Mouse (Mus musculus) 416B (cell line): Measurements from ENCODE around the gene Myo6.

Source experiments
- DNase-seq: peaks from one replicate; pipeline ENCODE4 v3.0.0; 2011; ENCODE audit warnings: low read depth

Gene Myo6

GRCm38 (mm10) chr9:80181692-80182091 is 16.9 kb downstream of the Myo6 start:
- DNase-seq: no peak

- no peak for DNase-seq
These were observed 19.3 kb downstream of the Myo6 start for GRCm38 (mm10) chr9:80184138-80184537.

DNA sequence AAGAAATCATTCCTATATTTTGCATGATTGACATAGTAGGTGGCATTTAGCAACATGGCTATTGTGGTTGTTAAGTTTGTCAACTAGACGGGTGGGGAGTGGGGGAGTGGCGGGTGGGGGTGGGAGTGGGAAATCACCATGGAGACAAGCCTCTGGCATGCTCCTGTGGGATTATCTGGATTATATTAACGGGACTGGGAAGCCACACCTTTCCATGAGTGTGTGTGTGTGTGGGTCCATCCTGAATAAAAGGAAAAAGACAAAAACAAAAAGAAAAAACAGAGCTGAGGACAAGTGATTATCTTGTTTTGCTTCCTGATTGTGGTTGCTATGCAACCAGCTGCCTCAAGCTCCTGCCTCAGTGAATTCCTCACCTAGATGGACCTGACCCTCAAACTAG is 20.9 kb downstream of the Myo6 start:
- no peak for DNase-seq

GRCm38 (mm10) chr9:80186693-80187092 is 21.9 kb downstream of the Myo6 start:
- no peak for DNase-seq

GRCm38 (mm10) chr9:80188324-80188893 is 23.6 kb downstream of the Myo6 start:
- no peak for DNase-seq

GRCm38 (mm10) chr9:80191240-80191639 is 26.4 kb downstream of the Myo6 start:
- no peak for DNase-seq

GRCm38 (mm10) chr9:80192324-80192723 is 27.5 kb downstream of the Myo6 start:
- no peak for DNase-seq

- no peak for DNase-seq
These were observed 29.6 kb downstream of the Myo6 start for GRCm38 (mm10) chr9:80194446-80194845.

- DNase-seq: no peak
These were observed 31.3 kb downstream of the Myo6 start for GRCm38 (mm10) chr9:80196161-80196560.

GRCm38 (mm10) chr9:80197233-80197632 is 32.4 kb downstream of the Myo6 start:
- no peak for DNase-seq

GRCm38 (mm10) chr9:80200855-80201254 is 36.0 kb downstream of the Myo6 start:
- no peak for DNase-seq

- DNase-seq: no peak
These were observed 37.7 kb downstream of the Myo6 start for GRCm38 (mm10) chr9:80202374-80203060.

DNA sequence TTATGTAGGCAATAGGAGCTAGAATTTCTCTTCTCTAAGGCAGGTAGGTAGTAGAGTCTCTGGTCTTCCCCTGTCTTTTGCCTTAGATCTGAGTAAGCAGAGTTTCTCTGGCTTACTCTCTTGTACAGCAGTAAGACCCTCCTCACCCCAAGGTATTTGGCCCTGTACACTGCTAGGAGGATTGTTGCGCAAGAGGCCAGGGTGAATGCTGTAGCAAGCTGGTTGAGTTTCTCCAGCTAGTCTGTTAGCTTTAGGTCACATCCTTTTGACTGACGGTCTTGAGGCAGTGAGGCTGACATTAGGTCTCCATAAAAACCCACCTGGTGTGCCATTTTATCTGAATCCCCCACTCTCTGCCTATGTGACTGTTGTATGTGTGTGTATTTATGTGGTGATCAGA is 43.9 kb downstream of the Myo6 start:
- peak; percentile 24 for DNase-seq

- no peak for DNase-seq
These were observed 44.6 kb downstream of the Myo6 start for GRCm38 (mm10) chr9:80209459-80209858.

DNA sequence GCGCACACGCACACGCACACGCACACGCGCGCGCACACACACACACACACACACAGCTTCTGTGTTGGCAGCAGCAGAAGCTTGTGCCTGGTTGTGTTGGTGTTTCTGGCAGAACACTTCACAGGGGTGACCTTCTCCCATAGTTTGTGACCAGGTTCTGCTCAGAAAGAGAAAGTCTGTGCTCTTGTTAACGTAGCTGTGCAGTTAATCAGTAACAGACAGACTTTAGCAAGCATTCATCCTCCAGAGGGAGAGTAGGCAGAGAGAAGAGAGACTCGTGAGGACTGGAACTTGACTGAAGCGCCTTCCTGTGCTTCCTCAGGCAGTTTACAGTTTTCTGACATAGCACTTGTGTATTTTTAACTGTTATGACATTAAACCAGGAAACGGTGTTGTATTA is 45.3 kb downstream of the Myo6 start:
- no peak for DNase-seq

DNA sequence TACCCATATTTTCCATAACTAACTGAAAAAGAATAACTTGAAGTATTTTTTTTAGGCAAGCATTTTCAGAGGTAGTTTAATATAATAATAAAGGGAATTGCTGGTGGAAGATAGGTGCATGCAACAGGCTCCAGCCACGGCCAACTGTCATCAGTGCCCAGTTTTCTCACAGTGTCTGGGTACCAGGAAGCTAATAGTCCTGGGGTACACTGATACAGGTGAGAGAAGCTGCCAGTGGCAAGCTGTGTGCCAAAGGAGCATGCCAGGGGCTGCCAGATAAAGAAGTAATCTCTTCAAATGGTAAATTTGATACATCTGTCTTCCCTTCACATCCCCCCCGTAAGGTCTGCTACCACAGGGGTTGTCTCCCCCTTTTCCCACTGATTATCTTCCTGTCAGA is 48.6 kb downstream of the Myo6 start:
- no peak for DNase-seq

DNA sequence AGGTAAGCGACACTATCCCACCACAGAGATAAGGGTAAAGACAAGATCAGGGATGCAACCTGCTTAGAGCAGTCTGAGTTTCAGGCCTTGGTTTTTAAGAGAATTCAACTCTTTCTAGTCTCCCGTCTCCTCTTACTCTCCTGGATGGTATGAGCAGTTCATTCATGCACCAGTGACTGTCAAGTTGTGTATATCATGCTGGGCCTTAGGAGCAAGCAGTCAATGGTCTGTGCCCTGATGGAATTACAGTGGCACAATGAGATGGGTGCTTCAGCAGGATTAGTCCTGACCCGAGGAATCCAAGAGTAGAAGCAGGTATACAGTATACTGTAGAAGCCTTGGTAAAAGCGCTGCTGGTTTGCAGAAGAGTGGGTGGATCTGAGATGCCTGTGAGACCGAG is 50.7 kb downstream of the Myo6 start:
- no peak for DNase-seq

- DNase-seq: no peak
These were observed 52.1 kb downstream of the Myo6 start for GRCm38 (mm10) chr9:80216786-80217501.

DNA sequence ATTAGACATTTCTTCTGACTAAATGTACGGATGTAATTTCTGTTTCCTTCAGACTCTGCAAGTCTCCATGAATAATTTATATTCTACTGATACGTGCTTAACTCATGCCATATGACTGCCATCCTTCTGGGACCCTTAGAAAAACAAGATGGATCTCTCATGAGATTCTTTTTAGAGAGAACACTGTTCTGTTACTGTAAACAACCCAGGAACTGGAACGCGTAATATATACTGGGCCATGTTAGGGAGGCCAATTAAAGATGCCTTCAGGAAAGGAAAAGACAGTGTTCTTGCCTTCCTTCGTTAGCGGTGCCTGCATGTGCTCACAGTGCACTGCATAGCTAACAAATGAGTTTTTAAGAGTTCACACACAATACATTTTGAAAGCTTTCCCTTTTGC is 53.9 kb downstream of the Myo6 start:
- no peak for DNase-seq

- DNase-seq: no peak
These were observed 59.3 kb downstream of the Myo6 start for GRCm38 (mm10) chr9:80223989-80224635.

- DNase-seq: no peak
These were observed 61.9 kb downstream of the Myo6 start for GRCm38 (mm10) chr9:80226579-80227325.

GRCm38 (mm10) chr9:80233831-80234455 is 69.1 kb downstream of the Myo6 start:
- no peak for DNase-seq
